Mouse (Mus musculus) G1E (cell line): ENCODE data around the gene D130040H23Rik.

Source experiments
- CTCF ChIP-seq: IDR thresholded peaks from 2 replicates; pipeline ENCODE4 v1.5.1; 2012; ENCODE audit warnings: low read depth, low read length, inconsistent platforms, mixed read lengths
- GATA1 ChIP-seq: IDR thresholded peaks from 2 replicates; pipeline ENCODE4 v1.6.1; 2012; ENCODE audit warnings: borderline replicate concordance, low read length, inconsistent platforms, mixed read lengths

GRCm38 (mm10) chr8:69272435-69272834 is 1.6 kb downstream of the D130040H23Rik start:
- no peak for TF ChIP-seq CTCF
- TF ChIP-seq GATA1: no peak
